ENCODE assay signal across 8 mouse cellular contexts in the genomic region with DNA sequence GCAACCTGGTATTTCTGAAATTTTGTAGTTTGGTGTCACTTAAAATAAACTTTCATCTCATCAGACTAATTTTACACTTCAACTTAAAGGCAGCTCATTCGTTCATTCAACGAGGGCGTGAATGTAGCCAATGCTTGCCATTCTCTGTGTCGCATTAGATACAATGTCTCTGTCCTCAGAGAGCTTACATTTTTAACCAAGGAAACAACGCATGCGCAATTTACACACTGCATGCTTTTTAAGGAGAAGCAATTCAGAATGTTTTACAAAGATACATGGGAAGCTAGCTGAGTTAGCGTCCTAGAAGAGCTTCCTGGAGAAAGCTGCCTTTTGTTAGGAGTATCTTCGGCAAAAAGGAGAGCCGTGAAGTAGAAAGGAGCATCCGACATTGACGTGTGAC. TPM values are rescaled to one million over a fixed set of nuclear protein-coding genes. Genes with fewer than 3 reads are reported as not detected.
A peak's percentile ranks its signal among the peaks of the same experiment; 100 is the strongest.
DNase-seq lines count a peak whose midpoint lies in the region; ATAC-seq and TF ChIP-seq lines count a peak whose summit lies in the region.

No protein-coding gene starts in this region.

- H3K4me3 ChIP-seq in kidney, embryonic 16.5 days (ENCODE audit: low read length), result peak overlapping the region; percentile 99
- H3K4me3 ChIP-seq in bone marrow macrophage, adult 2 months (ENCODE audit: insufficient read depth, low read length), result peak overlapping the region; percentile 89; the same call in 1 of the 2 replicates
- peak overlapping the region; percentile 82 for H3K4me3 ChIP-seq in hindbrain, embryonic 12.5 days
- H3K4me3 ChIP-seq in midbrain, embryonic 16.5 days (ENCODE audit: low read depth, low read length), result peak overlapping the region; percentile 98

- no peak overlapping the region; the same call in 1 of the 2 replicates for H3K9ac ChIP-seq in kidney, embryonic 16.5 days (replicated peaks; ENCODE audit: low read length)
- peak overlapping the region; percentile 92; the same call in 1 of the 2 replicates for H3K9ac ChIP-seq in hindbrain, embryonic 12.5 days
- no peak overlapping the region; the same call in 1 of the 2 replicates for H3K9ac ChIP-seq in midbrain, embryonic 16.5 days (ENCODE audit: low read depth, low read length)

- no peak for DNase-seq in kidney, postnatal 36 days
- DNase-seq in layer of hippocampus, adult 8-10 months (ENCODE audit: low spot score in 2 of 2), result no peak
- DNase-seq in thymus, postnatal 14 days, result no peak
- no peak for DNase-seq in left cerebral cortex, postnatal 10 days (ENCODE audit: extremely low spot score in 1 of 2, low spot score in 2 of 2)

- peak overlapping the region; percentile 73 for H3K4me2 ChIP-seq in kidney, embryonic 16.5 days (replicated peaks; ENCODE audit: low read depth, low read length)
- H3K4me2 ChIP-seq in hindbrain, embryonic 12.5 days (replicated peaks), result peak overlapping the region; percentile 71
- H3K4me2 ChIP-seq in midbrain, embryonic 16.5 days (ENCODE audit: low read length), result peak overlapping the region; percentile 59

- H3K4me1 ChIP-seq in kidney, embryonic 16.5 days (ENCODE audit: insufficient read depth, low read length), result peaks cover 34% of the 10 kb centered on the region
- H3K4me1 ChIP-seq in bone marrow macrophage, adult 2 months (ENCODE audit: control insufficient read depth, insufficient read depth, low read length), result peaks cover 33% of the 10 kb centered on the region
- peaks cover 31% of the 10 kb centered on the region for H3K4me1 ChIP-seq in hindbrain, embryonic 12.5 days
- peaks cover 25% of the 10 kb centered on the region for H3K4me1 ChIP-seq in midbrain, embryonic 16.5 days (ENCODE audit: control insufficient read depth, insufficient read depth, low read length)

- TF ChIP-seq CTCF in bone marrow macrophage, adult 2 months (IDR thresholded peaks at IDR 0.05; ENCODE audit: low read depth, low read length), result no peak

- intact Hi-C loops in left cerebral cortex, postnatal 10 days (cut with DNase I), result loop anchor here (5.0 kb wide), 1 partner anchor 71 kb away; no protein-coding TSS in a partner anchor

- TF ChIP-seq POLR2A in bone marrow macrophage, adult 2 months (IDR thresholded peaks at IDR 0.05; ENCODE audit: borderline replicate concordance, low read depth, low read length), result no peak

- no peak for ATAC-seq in kidney, embryonic 16.5 days (ENCODE audit: low FRiP score, low TSS enrichment)
- no peak for ATAC-seq in hindbrain, embryonic 12.5 days (ENCODE audit: low FRiP score)
- ATAC-seq in midbrain, embryonic 16.5 days, result no peak

- no peaks in the 10 kb centered on the region for H3K27me3 ChIP-seq in kidney, embryonic 16.5 days (ENCODE audit: insufficient read depth, low read length)
- no peaks in the 10 kb centered on the region for H3K27me3 ChIP-seq in hindbrain, embryonic 12.5 days
- H3K27me3 ChIP-seq in midbrain, embryonic 16.5 days (ENCODE audit: control insufficient read depth, insufficient read depth, low read depth, low read length), result no peaks in the 10 kb centered on the region

- no peaks in the 10 kb centered on the region for H3K36me3 ChIP-seq in kidney, embryonic 16.5 days (ENCODE audit: insufficient read depth, low read length)
- no peaks in the 10 kb centered on the region for H3K36me3 ChIP-seq in hindbrain, embryonic 12.5 days
- no peaks in the 10 kb centered on the region for H3K36me3 ChIP-seq in midbrain, embryonic 16.5 days (ENCODE audit: control insufficient read depth, insufficient read depth, low read length)

- H3K9me3 ChIP-seq in kidney, embryonic 16.5 days (ENCODE audit: low read length), result no peaks in the 10 kb centered on the region
- no peaks in the 10 kb centered on the region for H3K9me3 ChIP-seq in hindbrain, embryonic 12.5 days (replicated peaks)
- H3K9me3 ChIP-seq in midbrain, embryonic 16.5 days (replicated peaks; ENCODE audit: control insufficient read depth, low read length, poor library complexity, severe bottlenecking), result no peaks in the 10 kb centered on the region

- WGBS in kidney, embryonic 16.5 days, result 71% methylated on average over 11 of the region's 11 CpGs
- 62% methylated on average over 11 of the region's 11 CpGs for WGBS in hindbrain, embryonic 12.5 days
- 52% methylated on average over 11 of the region's 11 CpGs for WGBS in midbrain, embryonic 16.5 days

- peak overlapping the region; percentile 94 for H3K27ac ChIP-seq in kidney, embryonic 16.5 days (ENCODE audit: low read length)
- peak overlapping the region; percentile 92; the same call in 1 of the 2 replicates for H3K27ac ChIP-seq in bone marrow macrophage, adult 2 months (ENCODE audit: insufficient read depth, low read depth, low read length)
- H3K27ac ChIP-seq in hindbrain, embryonic 12.5 days, result peak overlapping the region; percentile 96
- H3K27ac ChIP-seq in midbrain, embryonic 16.5 days (ENCODE audit: low read length), result peak overlapping the region; percentile 98

RNA-seq across cellular contexts. Expression of gene Rab21, which starts 0.9 kb away (rescaled TPM):
- 4.7 and 4.9 TPM in 2 replicates for polyA plus RNA-seq in kidney, embryonic 16.5 days (2015; fragmentation: Nextera tagmentation; extraction: Ambion mirVana)
- 55.8 and 59.1 TPM in 2 replicates for polyA plus RNA-seq in bone marrow macrophage, adult 2 months (2012; ENCODE audit: insufficient read depth, insufficient read length, missing spikeins)
- 6.8 and 8.0 TPM in 2 replicates for polyA plus RNA-seq in hindbrain, embryonic 12.5 days (2016; fragmentation: Nextera tagmentation; extraction: Ambion mirVana)
- 6.6 and 7.0 TPM in 2 replicates for polyA plus RNA-seq in midbrain, embryonic 16.5 days (2015; fragmentation: Nextera tagmentation; extraction: Ambion mirVana)
- 10 to 100 TPM; 55.2 to 58.6 (median 57.9) TPM for total RNA-seq in layer of hippocampus, adult 8-10 months (2022)
- total RNA-seq in left cerebral cortex, postnatal 10 days (2021), result 10 to 100 TPM; 43.7 to 46.2 TPM

RNA-seq across cellular contexts. Expression of gene Tmem19, which starts 46.0 kb away (rescaled TPM):
- polyA plus RNA-seq in kidney, embryonic 16.5 days (2015; fragmentation: Nextera tagmentation; extraction: Ambion mirVana), result 43.3 and 44.3 TPM in 2 replicates
- polyA plus RNA-seq in bone marrow macrophage, adult 2 months (2012; ENCODE audit: insufficient read depth, insufficient read length, missing spikeins), result 35.2 and 41.0 TPM in 2 replicates
- polyA plus RNA-seq in hindbrain, embryonic 12.5 days (2016; fragmentation: Nextera tagmentation; extraction: Ambion mirVana), result 41.9 and 44.6 TPM in 2 replicates
- polyA plus RNA-seq in midbrain, embryonic 16.5 days (2015; fragmentation: Nextera tagmentation; extraction: Ambion mirVana), result 37.6 and 38.2 TPM in 2 replicates
- total RNA-seq in layer of hippocampus, adult 8-10 months (2022), result 10 to 100 TPM; 35.6 to 46.8 (median 41.7) TPM
- total RNA-seq in left cerebral cortex, postnatal 10 days (2021), result 10 to 100 TPM; 54.4 to 59.6 TPM
